Mouse (Mus musculus) lung, postnatal 36 days (tissue): ENCODE measurements around the gene Akap6.

Experiments
- DNase-seq: peaks from one replicate; pipeline ENCODE4 v3.0.0; 2022; ENCODE audit warnings: mixed read lengths

Akap6 gene

GRCm38 (mm10) chr12:52850332-52851036 is 151.3 kb downstream of the Akap6 start:
- no peak for DNase-seq

GRCm38 (mm10) chr12:52851221-52851620 is 152.0 kb downstream of the Akap6 start:
- DNase-seq: no peak

GRCm38 (mm10) chr12:52854236-52854679 is 155.1 kb downstream of the Akap6 start:
- DNase-seq: no peak

GRCm38 (mm10) chr12:52856104-52856503 is 156.9 kb downstream of the Akap6 start:
- DNase-seq: no peak

GRCm38 (mm10) chr12:52857306-52857705 is 158.1 kb downstream of the Akap6 start:
- no peak for DNase-seq

- DNase-seq: no peak
Observed at GRCm38 (mm10) chr12:52861922-52862321, 162.7 kb downstream of the Akap6 start.

- DNase-seq: peak; percentile 43
Observed at GRCm38 (mm10) chr12:52868000-52868624, 168.9 kb downstream of the Akap6 start.

GRCm38 (mm10) chr12:52871604-52872003 is 172.4 kb downstream of the Akap6 start:
- no peak for DNase-seq

GRCm38 (mm10) chr12:52874332-52874923 is 175.2 kb downstream of the Akap6 start:
- DNase-seq: no peak

GRCm38 (mm10) chr12:52876065-52876464 is 176.9 kb downstream of the Akap6 start:
- DNase-seq: no peak

GRCm38 (mm10) chr12:52876978-52877769 is 178.0 kb downstream of the Akap6 start:
- DNase-seq: no peak

GRCm38 (mm10) chr12:52879324-52879723 is 180.1 kb downstream of the Akap6 start:
- DNase-seq: peak; percentile 60

- DNase-seq: no peak
Observed at GRCm38 (mm10) chr12:52892519-52892918, 193.3 kb downstream of the Akap6 start.

GRCm38 (mm10) chr12:52893656-52894405 is 194.6 kb downstream of the Akap6 start:
- DNase-seq: peak; percentile 21

- peak; percentile 68 for DNase-seq
Observed at GRCm38 (mm10) chr12:52895672-52896460, 196.7 kb downstream of the Akap6 start.

- no peak for DNase-seq
Observed at GRCm38 (mm10) chr12:52896785-52897184, 197.6 kb downstream of the Akap6 start.

- no peak for DNase-seq
Observed at GRCm38 (mm10) chr12:52898130-52898529, 198.9 kb downstream of the Akap6 start.

- DNase-seq: no peak
Observed at GRCm38 (mm10) chr12:52904046-52904445, 204.9 kb downstream of the Akap6 start.

GRCm38 (mm10) chr12:52908448-52909066 is 209.4 kb downstream of the Akap6 start:
- no peak for DNase-seq

GRCm38 (mm10) chr12:52910345-52910744 is 211.2 kb downstream of the Akap6 start:
- DNase-seq: no peak

- DNase-seq: peak; percentile 75
Observed at GRCm38 (mm10) chr12:52910819-52911218, 211.6 kb downstream of the Akap6 start.
